Mouse (Mus musculus) erythroblast, embryonic 14.5 days (primary cell): ENCODE results near the gene Pofut2.

Experiments
- GATA1 ChIP-seq: IDR thresholded peaks from 2 replicates; pipeline ENCODE4 v1.6.1; 2012; ENCODE audit warnings: low read length, inconsistent platforms, mixed read lengths
- TAL1 ChIP-seq: IDR thresholded peaks from 3 replicates; pipeline ENCODE4 v1.6.1; 2012; ENCODE audit warnings: low read length, inconsistent platforms, mixed read lengths

- no peak for TF ChIP-seq TAL1
- TF ChIP-seq GATA1 = no peak
Measured at GRCm38 (mm10) chr10:77244777-77245176, 14.2 kb upstream of the Pofut2 start.
